Mouse (Mus musculus): Measurements from ENCODE around the gene Boll. TPM values are rescaled to one million over a fixed set of nuclear protein-coding genes. Genes with fewer than 3 reads are reported as not detected.
"Not testable (repeated sequence)": the region's sequence is repeated elsewhere in the genome, so short reads cannot be mapped to it uniquely, and the experiment has no call there.

Boll gene
- polyA plus RNA-seq, 1 experiment = not detected

GRCm38 (mm10) chr1:55372626-55373025 is 9.4 kb upstream of the Boll start:
- TF ChIP-seq FOSL1 (IDR thresholded peaks at IDR 0.05; ENCODE audit: insufficient read depth, low read length, poor library complexity, severe bottlenecking) = no peak
- TF ChIP-seq MAX (IDR thresholded peaks at IDR 0.05) = no peak
- TF ChIP-seq CTCF (IDR thresholded peaks at IDR 0.05; ENCODE audit: control insufficient read depth, insufficient read depth, insufficient read length) = no peak
- TF ChIP-seq MYOG (IDR thresholded peaks at IDR 0.05; ENCODE audit: control insufficient read depth, extremely low read depth, insufficient read length) = no peak
- no peak for TF ChIP-seq MYOD1 (IDR thresholded peaks at IDR 0.05; ENCODE audit: control insufficient read depth, insufficient read length, low read depth)
- no peak for TF ChIP-seq CEBPB (IDR thresholded peaks at IDR 0.05; ENCODE audit: low read depth)
- no peak for TF ChIP-seq USF1 (IDR thresholded peaks at IDR 0.05; ENCODE audit: low read depth)
- no peaks in the 10 kb centered on the region for H3K79me2 ChIP-seq (ENCODE audit: control insufficient read depth, insufficient read depth)
- no peaks in the 10 kb centered on the region for H3K27me3 ChIP-seq (ENCODE audit: control insufficient read depth, insufficient read depth, insufficient read length)

GRCm38 (mm10) chr1:55363586-55363985 is 317 bp upstream of the Boll start:
- H3ac ChIP-seq (ENCODE audit: control insufficient read depth, insufficient read length, low read depth) = no peak overlapping the region
- no peak overlapping the region for H3K4me3 ChIP-seq (ENCODE audit: insufficient read depth, poor library complexity, severe bottlenecking)
- H3K27me3 ChIP-seq (ENCODE audit: control insufficient read depth, insufficient read depth, insufficient read length) = no peaks in the 10 kb centered on the region
- TF ChIP-seq MYOD1 (IDR thresholded peaks at IDR 0.05; ENCODE audit: control insufficient read depth, insufficient read length, low read depth) (no peak), USF1 (IDR thresholded peaks at IDR 0.05; ENCODE audit: low read depth) (no peak), MYOG (IDR thresholded peaks at IDR 0.05; ENCODE audit: control insufficient read depth, extremely low read depth, insufficient read length) (no peak), MAX (IDR thresholded peaks at IDR 0.05) (no peak), CTCF (IDR thresholded peaks at IDR 0.05; ENCODE audit: control insufficient read depth, insufficient read depth, insufficient read length) (no peak), FOSL1 (IDR thresholded peaks at IDR 0.05; ENCODE audit: insufficient read depth, low read length, poor library complexity, severe bottlenecking) (no peak), CEBPB (IDR thresholded peaks at IDR 0.05; ENCODE audit: low read depth) (no peak)
- no peaks in the 10 kb centered on the region for H3K79me3 ChIP-seq (ENCODE audit: low read depth)
- no peaks in the 10 kb centered on the region for H3K36me3 ChIP-seq (ENCODE audit: control insufficient read depth, insufficient read depth)
- no peaks in the 10 kb centered on the region for H3K79me2 ChIP-seq (ENCODE audit: control insufficient read depth, insufficient read depth)

More at GRCm38 (mm10) chr1:55372626-55373025, 9.4 kb upstream of the Boll start:
- Histone ChIP-seq H3K79me3 (ENCODE audit: low read depth) (no peaks in the 10 kb centered on the region), H3K4me3 (ENCODE audit: insufficient read depth, poor library complexity, severe bottlenecking) (no peak overlapping the region), H3ac (ENCODE audit: control insufficient read depth, insufficient read length, low read depth) (no peak overlapping the region), H3K36me3 (ENCODE audit: control insufficient read depth, insufficient read depth) (no peaks in the 10 kb centered on the region)

GRCm38 (mm10) chr1:55362634-55363033 is 635 bp downstream of the Boll start:
- TF ChIP-seq FOSL1 (IDR thresholded peaks at IDR 0.05; ENCODE audit: insufficient read depth, low read length, poor library complexity, severe bottlenecking) = no peak
- TF ChIP-seq MYOD1 (IDR thresholded peaks at IDR 0.05; ENCODE audit: control insufficient read depth, insufficient read length, low read depth) = no peak
- no peak for TF ChIP-seq MAX (IDR thresholded peaks at IDR 0.05)
- no peak for TF ChIP-seq CEBPB (IDR thresholded peaks at IDR 0.05; ENCODE audit: low read depth)
- no peak for TF ChIP-seq USF1 (IDR thresholded peaks at IDR 0.05; ENCODE audit: low read depth)
- no peak for TF ChIP-seq CTCF (IDR thresholded peaks at IDR 0.05; ENCODE audit: control insufficient read depth, insufficient read depth, insufficient read length)
- Histone ChIP-seq H3K27me3 (ENCODE audit: control insufficient read depth, insufficient read depth, insufficient read length) (no peaks in the 10 kb centered on the region), H3ac (ENCODE audit: control insufficient read depth, insufficient read length, low read depth) (no peak overlapping the region), H3K79me2 (ENCODE audit: control insufficient read depth, insufficient read depth) (no peaks in the 10 kb centered on the region), H3K4me3 (ENCODE audit: insufficient read depth, poor library complexity, severe bottlenecking) (no peak overlapping the region), H3K79me3 (ENCODE audit: low read depth) (no peaks in the 10 kb centered on the region), H3K36me3 (ENCODE audit: control insufficient read depth, insufficient read depth) (no peaks in the 10 kb centered on the region)

- not testable (repeated sequence) for H3K4me3 ChIP-seq (ENCODE audit: insufficient read depth, poor library complexity, severe bottlenecking); H3K79me2 ChIP-seq (ENCODE audit: control insufficient read depth, insufficient read depth); H3K36me3 ChIP-seq (ENCODE audit: control insufficient read depth, insufficient read depth); H3ac ChIP-seq (ENCODE audit: control insufficient read depth, insufficient read length, low read depth); H3K79me3 ChIP-seq (ENCODE audit: low read depth); H3K27me3 ChIP-seq (ENCODE audit: control insufficient read depth, insufficient read depth, insufficient read length)
These were observed 11.4 kb downstream of the Boll start for GRCm38 (mm10) chr1:55351914-55352313.

GRCm38 (mm10) chr1:55325496-55325895 is 37.8 kb downstream of the Boll start:
- not testable (repeated sequence) for H3K27me3 ChIP-seq (ENCODE audit: control insufficient read depth, insufficient read depth, insufficient read length); H3K4me3 ChIP-seq (ENCODE audit: insufficient read depth, poor library complexity, severe bottlenecking); H3K79me3 ChIP-seq (ENCODE audit: low read depth); H3K36me3 ChIP-seq (ENCODE audit: control insufficient read depth, insufficient read depth); H3ac ChIP-seq (ENCODE audit: control insufficient read depth, insufficient read length, low read depth); H3K79me2 ChIP-seq (ENCODE audit: control insufficient read depth, insufficient read depth)

GRCm38 (mm10) chr1:55301077-55301476 is 62.2 kb downstream of the Boll start:
- H3K36me3 ChIP-seq (ENCODE audit: control insufficient read depth, insufficient read depth) = no peaks in the 10 kb centered on the region
- H3ac ChIP-seq (ENCODE audit: control insufficient read depth, insufficient read length, low read depth) = no peak overlapping the region
- no peaks in the 10 kb centered on the region for H3K27me3 ChIP-seq (ENCODE audit: control insufficient read depth, insufficient read depth, insufficient read length)
- no peaks in the 10 kb centered on the region for H3K79me2 ChIP-seq (ENCODE audit: control insufficient read depth, insufficient read depth)
- TF ChIP-seq MYOG (IDR thresholded peaks at IDR 0.05; ENCODE audit: control insufficient read depth, extremely low read depth, insufficient read length) (no peak), CEBPB (IDR thresholded peaks at IDR 0.05; ENCODE audit: low read depth) (no peak), FOSL1 (IDR thresholded peaks at IDR 0.05; ENCODE audit: insufficient read depth, low read length, poor library complexity, severe bottlenecking) (no peak), CTCF (IDR thresholded peaks at IDR 0.05; ENCODE audit: control insufficient read depth, insufficient read depth, insufficient read length) (no peak), USF1 (IDR thresholded peaks at IDR 0.05; ENCODE audit: low read depth) (no peak)
- H3K79me3 ChIP-seq (ENCODE audit: low read depth) = no peaks in the 10 kb centered on the region
- no peak overlapping the region for H3K4me3 ChIP-seq (ENCODE audit: insufficient read depth, poor library complexity, severe bottlenecking)
